Mouse (Mus musculus) embryo, embryonic 10.5 days (tissue): ENCODE data around the gene Pcgf2.
"Not testable (repeated sequence)": the region's sequence is repeated elsewhere in the genome, so short reads cannot be mapped to it uniquely, and the experiment has no call there.

Experiments used
- DNase-seq: peaks from one replicate; pipeline ENCODE4 v3.0.0-alpha.2; 2015; ENCODE audit warnings: low spot score

Pcgf2 gene

DNA sequence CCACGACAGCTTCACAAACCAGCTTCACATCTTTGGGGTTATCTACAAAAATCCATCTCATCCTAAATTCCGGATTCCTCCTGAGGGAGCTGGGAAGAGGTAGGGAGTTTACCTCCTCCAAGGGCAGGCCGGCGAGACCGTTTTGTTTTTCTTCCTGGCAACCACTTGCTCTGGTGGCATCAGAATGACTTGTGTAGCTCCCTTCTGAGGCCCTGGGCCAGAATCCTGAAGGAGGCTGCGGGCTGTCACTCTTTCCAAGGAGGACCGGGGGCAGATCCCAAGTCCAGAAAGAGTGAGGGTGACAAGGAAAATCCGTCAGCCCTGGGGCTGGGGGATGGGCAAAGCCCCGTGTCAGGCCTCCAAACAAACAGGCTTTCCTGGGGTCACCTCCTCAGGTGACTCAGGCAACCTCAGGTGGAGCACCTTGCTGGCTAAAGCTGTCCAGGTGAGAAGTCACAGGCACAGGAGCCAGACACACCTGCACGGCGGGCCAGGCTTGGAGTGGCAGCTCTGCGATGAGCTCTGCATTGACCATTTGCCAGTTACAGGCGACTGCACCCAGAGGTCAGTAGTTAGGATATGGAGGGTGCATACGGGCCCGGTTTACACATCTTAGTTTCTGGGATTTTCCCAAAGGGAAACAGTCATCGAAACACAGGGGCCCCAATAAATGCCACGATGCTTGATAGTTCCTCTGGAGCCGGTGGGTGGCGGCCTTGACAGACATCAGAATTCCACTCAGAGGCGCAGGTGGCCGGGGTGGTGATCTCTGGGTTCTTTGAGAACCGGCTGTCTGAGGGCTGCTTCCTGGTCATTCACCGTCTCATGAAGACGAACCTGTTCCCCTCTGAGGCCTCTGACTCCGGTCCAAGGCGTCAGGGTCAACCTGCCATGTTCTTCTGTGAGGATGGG lies 17.3 kb upstream of the Pcgf2 start:
- DNase-seq, result no peak

DNA sequence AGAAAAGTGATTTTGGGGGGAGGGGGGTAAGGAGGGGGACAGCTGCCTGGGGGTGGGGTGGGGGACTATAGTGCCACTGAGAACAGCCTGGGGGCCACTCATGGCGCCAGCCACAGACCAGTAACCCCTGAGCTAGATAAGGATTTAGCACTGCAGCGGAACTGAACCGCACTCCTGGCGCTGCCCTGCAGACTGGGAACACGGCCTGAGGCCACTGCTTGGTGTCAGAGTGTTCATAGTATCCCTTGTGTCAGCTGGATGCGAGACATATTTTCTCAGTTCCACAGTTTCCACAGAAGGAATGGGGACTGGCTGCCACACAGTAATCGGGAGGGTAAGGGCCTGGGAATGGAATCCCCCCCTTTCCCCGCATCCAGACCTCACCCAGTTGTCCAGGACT lies 15.7 kb upstream of the Pcgf2 start:
- DNase-seq, result no peak

DNA sequence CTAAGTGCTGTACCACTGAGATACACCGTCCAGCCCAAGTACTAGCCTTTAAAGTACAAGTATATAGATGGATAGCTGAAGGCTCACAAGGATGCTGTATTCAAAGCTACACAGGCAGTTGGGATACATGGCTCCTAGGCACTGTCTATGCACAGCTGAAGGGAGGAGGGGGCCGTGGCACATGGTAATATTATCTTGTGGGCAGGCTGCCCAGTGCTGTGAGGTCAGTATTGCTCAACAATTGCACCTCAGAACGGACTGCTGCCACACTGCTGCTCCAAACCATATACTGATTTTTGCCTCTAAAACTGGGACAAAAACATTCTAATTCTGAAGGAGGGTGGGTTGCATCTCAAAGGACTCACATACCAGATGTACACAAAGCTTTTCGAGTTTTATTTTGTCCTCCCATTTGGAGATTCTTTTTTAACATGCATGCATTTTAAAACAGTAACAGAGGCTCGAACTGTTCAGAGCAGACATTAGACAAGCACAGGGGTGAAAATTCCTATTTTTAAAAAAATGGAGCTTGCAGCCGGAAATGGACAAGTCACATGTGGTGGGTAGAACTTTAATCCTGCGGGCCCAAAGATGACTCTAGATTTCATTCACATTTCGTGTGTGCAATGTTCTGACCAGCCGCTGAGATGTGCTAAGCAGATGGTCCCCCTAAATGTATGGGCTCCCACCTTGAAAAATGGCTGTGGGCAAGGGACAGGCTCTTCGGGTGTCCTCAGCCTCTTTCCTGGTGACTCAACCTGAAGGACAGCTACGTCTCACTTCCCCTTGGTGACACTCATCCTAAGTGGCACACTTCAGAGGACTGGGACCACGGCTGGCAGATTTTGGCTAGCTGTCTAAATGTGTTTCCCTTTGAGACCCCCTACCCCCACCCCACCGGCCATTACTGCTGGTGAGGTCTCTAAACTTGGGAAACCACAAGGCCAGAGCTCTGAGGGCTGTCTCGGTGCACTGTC lies 14.8 kb upstream of the Pcgf2 start:
- no peak for DNase-seq

DNA sequence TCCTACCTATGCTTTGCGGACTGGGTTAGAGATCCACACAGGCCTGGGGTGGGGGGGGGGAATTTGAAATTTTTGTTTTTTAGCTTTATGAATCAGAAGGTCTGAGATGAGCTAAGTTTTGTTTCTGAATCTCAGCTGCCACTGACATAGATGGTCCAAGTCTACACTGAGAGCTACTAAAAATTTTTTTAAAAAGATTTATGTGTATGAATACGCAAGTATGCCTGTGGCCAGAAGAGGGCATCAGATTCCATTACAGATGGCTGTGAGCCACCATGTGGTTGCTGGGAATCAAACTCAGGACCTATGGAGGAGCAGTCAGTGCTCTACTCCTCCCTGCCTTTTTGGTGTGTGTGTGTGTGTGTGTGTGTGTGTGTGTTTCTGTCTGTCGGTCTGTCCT lies 14.1 kb upstream of the Pcgf2 start:
- DNase-seq, result no peak

DNA sequence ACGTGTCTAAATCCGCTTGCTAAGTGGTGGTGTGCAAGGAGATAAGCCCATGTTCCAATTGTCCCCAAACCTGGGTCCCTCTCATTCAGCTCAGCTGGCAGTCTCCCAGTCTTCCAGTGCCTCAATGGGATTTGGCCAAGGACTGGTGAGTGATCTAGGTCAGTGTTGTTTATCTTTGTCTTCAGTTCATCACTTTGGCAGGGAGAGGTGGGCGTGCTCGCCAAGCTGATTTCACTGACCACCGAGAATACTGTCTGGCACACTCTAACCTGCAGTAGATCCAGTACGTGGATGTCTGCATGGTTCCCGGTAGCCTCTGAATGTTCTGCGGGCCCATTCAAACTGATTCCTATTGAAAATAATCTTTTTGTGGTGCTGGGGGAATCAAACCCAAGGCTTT lies 13.6 kb upstream of the Pcgf2 start:
- no peak for DNase-seq

DNA sequence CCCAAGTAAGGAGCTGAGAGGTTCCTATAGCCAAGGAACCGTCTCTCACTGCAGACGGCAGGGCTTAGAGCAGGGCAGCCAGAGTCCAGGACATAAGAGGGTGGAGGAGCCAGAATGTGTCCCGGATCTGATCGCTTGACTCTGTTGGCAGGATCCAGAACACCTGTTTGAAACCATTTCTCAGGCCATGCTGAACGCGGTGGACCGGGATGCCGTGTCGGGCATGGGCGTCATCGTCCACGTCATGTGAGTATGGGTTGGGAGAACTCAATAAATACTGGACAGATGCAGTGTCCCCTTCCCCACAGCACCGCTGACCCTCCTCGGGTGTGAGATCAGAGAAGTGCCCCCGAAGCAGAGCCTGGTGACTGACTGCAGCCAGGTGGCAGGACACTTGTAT lies 12.0 kb upstream of the Pcgf2 start:
- no peak for DNase-seq

DNA sequence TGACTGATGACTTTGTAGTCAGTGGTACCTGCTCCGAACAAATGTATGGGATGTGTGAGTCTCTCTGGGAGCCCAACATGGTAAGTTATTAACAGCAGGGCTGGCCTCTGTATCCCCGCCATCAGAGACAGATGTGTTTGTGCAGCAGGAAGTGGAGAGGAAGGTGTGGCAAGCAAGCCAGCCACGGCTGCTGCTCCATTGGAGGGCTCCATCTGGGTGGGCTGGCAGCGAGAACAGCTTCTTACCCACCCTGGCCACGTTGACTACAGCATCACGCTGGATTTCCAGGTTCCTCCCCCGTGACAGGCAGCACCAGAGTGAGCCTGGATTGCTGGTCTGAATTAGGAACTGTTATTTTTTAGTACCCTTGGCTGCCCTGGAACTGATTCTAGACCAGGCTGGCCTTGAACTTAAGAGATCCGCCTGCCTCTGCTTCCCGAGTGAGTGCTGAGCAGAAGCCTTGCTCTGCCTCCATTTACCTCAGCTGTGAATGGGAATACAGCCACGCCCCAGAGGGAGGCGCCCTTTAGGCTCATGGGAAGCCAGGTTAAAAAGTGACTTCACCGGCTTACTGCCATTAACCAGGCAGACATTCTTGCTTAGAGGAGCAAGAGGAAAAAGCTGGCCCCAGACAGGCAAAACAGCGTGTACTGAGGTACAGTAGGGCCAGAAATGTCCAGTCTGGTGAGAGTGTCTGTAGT lies 11.1 kb upstream of the Pcgf2 start:
- no peak for DNase-seq

DNA sequence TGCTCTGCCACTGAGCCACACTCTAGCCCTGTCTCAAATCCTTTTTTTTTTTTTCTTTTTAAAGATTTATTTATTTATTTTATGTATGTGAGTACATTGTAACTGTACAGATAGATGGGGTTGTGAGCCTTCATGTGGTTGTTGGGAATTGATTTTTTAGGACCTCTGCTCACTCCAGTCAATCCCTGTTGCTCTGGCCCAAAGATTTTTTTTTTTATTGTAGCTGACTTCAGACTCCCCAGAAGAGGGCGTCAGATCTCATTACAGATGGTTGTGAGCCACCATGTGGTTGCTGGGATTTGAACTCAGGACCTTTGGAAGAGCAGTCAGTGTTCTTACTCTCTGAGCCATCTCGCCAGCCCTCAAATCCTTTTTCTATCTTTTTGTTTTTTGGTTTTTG lies 9.8 kb upstream of the Pcgf2 start:
- DNase-seq, result not testable (repeated sequence)

DNA sequence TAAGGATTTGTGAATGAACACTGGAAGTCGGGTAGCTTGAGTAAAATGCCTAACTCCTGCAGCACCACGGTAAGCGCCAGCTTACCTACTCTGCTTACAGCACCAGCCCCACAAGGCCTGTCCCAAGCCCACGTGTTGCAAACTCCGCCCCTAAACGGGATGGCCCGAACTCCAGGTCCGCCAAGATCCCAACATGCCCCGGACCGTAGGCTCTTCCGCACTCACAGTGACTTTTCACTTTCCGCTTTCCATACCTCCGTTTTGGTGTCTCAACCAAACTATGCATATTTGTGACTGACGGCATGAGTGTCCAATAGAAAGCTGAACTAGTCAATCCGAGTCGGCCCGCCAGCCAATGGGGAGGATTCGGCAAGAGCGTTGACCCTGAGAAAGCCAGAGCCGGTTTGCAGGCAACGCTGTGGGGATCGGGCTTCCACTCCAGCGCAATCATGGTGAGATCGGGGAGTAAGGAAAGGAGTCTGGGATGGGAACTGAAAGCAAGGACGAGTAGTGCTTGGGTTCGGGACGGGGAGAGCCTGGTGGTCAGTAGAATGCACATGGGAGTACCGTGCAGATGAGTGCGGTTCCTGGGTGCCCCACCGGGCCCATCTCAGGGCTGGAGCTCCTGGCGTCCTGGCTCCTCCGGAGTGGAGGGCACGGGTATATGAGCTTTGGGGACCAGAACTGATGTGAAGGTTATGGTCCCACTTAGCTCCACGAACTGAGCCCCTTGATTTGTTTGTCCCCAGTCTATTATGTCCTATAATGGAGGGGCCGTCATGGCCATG lies 2.9 kb upstream of the Pcgf2 start, which contains the start of gene Psmb3:
Gene Psmb3 (plus strand): TSS at position 361 of the 788 bp plus-strand sequence.
- peak; percentile 100 for DNase-seq

DNA sequence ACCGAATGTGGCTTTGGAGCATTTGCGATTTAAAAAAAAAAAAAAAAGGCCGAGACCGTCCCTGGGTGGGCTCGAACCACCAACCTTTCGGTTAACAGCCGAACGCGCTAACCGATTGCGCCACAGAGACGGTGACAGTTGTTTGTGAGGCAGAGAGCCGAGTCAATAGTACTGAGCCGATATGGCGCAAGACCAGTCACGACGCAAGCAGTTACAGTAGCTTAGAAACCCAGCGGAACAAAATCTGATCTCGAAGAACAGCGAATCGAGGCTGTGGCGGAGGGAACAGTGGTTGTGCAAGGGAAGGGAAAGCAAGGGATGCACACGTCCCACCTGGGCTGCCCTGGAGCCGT lies 2.1 kb upstream of the Pcgf2 start:
- DNase-seq, result peak; percentile 90

DNA sequence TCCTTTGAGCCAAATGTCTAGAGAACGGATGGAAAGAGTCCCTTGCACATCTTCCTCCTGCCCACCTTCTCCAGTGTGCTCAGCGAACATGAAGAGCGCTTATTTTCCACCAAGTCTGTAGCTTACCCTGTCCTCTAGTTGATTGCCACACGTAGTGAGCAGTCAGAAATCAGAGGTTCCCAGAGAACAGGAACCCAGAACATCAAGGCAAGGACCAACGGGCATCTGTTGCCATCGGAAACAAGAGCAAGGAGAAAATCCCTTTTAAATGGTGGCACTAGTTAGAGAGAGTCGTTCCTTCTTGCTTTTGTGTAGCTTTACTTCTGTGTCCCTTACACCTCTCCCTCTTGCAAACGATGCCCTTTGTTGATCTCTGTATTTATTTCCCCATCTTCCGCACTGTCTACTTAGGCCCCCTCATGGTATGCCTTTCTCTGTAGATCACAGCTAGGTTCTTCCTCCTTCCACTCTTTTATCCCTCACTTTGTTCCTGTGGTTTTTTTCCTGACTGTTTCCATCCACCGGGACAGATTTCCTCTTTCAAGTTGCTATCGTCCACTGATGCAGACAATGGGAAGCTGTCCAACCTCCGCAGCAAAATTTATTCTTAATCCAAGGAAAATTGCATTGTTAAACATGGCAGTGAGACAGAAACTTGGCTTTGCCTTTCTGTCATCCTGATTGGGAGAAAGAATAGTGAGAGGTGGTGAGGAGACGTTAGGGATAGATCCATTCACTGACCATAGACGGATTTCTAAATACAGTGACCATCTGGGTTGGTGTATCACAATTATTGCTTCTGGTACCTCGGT lies 1.5 kb upstream of the Pcgf2 start:
- peak; percentile 27 for DNase-seq

DNA sequence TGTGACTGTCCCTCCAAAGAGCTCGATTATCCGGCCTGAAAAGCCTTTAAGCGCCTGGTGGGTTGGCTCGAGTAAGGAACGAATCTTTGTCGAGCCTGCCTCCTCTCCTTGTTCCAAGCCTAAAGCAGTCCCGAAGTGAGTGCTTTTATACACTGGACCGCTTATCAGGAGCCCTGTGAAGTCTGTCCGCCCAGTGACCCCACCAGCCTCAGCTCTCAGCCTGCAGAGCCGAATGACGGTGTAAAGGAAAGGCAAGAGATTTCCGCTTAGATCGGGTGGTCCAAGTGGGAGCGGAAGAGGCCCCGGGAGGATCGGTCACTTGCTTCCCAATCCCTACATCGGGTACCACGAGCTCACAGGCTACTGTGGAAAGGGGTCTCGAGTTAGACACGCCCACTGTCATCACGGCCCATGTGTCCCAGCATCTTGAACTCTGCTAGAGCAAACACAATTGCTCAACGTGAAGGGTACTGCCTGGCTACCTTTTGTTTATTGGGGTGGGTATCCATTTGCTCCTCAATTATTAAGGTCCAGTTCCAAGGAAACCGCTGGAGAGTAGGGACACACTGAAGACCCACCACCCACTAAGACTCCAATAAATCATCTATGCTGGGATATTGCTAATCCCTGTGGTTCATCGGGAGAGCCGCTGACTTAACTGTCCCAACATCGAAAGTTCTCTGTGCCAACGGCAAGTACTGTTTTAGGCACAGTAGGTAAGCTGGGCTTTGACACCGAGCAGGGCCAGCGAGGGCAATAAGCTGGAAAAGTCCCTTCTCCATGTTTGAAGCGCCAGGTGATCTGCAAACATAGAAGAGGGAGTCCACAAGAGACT lies 666 bp upstream of the Pcgf2 start:
- DNase-seq, result peak; percentile 71

DNA sequence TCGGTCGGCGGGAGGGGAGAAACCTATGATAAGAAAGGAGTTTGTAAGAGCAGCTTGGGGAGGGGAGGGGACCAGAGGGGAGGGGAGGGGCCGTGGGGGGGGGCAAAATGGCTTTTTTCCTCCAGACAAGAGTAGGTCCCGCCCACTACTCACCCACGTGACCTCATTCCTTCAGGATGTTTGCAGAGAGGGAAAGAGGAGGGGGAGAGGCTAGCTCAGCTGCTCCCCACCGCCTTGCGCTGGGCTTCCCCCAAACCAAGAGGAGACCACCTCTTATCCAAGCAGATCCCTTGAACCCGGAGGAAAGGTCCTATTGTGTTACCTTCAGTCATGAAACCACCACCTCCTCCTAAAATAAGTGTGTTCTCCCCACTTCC lies 683 bp downstream of the Pcgf2 start:
- DNase-seq, result peak; percentile 98

DNA sequence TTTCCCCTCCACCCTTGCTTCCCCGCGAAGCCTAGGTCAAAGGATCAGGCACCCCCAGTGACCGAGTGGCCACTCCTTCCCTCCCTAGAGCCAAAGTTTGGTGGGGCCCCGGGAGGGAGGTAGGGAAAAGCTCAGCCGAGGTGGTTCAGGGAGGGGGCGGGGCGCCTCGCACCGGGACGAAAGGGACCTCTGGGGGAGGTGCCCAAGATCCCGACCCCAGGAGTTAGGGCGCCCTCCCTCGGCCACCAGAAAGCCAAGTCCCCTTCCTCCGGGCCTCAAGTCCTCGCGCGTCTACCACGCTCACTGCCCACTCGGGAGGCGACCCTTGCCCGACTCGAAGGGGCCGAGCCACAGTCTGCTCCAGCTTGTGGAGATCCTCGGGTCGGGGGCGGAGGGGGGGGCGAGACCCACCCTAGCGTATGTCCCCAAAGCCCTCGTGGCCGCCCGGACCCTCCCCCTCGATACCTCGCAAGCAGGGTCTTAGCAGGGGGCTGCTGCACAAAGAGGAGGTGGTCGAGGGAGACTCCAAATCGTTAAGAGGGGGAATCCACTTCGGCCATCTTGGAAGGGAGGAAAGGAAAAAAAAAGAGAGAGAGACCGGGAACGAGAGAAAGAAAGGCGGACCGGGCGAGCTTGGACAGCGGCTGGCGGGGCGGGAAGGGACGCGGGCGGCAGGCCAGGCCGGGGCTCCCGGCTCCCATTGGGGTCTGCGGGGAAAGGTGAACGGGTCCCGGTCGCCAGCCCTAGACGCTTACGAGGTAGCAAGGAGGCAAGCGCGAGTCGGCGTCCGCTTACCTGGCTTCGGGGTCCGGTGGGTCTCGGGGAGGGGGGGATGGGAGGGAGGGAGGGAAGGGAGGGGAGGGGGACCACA lies 1.3 kb downstream of the Pcgf2 start:
- DNase-seq, result peak; percentile 88

DNA sequence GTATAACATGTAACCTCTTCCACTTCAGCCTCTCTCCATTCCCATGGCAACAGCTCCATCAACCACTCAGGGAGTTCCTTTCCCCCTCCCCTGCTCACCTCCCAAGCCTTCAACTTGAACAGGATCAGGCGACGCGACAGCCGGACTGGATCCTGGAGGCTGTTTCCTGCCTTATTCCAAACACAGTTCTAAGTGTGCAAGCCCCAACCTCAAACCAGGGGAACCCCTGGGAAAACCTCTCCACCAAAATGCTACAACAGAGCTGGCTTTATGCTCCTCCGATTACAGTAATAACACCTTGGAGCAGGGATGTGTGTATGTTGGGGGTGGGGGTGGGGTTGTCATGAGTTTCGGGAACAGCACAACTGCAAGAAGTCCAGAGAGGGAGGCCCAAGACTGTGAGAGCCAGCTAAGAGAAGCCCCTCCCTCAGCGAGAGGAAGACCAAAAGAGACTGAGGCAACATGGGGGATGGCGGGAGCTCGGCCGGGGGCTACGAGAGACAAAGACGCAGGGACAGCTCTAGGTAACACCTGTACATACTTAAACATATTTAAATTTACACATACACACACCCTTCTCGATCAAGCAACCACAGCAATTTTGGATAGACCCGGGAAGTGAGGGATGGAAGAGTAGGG lies 2.3 kb downstream of the Pcgf2 start:
- DNase-seq, result peak; percentile 71

DNA sequence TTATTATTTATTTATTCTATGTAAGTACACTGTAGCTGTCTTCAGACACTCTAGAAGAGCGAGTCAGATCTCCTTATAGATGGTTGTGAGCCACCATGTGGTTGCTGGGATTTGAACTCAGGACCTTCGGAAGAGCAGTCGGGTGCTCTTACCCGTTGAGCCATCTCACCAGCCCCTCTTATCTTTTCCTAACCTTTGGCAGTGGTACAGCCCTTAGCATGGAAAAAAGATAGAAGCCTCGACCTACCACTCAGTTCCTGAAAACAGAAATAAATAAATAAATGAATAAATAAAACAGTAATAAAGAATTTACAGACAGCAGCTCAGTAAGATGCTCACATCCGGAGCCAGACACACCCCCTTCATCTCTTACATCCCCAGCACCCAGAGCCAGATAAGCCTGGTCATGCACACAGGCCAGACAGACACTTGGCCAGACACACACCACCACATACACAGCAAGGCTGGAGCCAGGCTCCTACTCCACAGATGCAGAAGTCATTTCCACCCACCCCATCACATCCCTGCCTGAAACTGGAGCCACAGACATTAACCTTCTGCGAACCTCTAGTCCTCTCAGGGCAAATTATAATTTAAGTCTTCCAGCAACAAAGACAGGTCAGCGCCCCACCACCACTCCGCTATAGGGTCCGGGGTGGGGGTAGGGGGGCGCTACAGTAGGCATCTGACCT lies 3.0 kb downstream of the Pcgf2 start:
- DNase-seq, result no peak

DNA sequence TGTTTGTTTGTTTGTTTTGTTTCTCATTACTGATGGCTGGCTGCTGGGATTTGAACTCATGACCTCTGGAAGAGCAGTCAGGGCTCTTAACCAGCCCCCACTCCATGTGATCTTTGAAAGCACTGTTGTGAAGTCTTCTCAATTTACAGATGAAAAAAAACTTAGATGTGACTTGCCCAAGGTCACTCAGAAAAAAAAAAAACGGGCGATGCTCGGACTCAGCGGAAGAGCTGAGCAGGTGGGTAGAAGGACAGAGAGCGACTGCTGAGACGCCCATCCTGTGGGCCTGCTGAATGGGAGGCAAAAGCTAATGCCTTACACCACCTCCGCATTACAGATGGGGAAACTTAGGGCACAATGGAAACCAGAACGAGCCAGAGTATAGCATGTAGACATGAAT lies 3.6 kb downstream of the Pcgf2 start:
- DNase-seq, result no peak
